Mouse (Mus musculus): ENCODE data around the gene Lamtor2.
A peak's percentile ranks its signal among the peaks of the same experiment; 100 is the strongest.

The Lamtor2 gene

DNA sequence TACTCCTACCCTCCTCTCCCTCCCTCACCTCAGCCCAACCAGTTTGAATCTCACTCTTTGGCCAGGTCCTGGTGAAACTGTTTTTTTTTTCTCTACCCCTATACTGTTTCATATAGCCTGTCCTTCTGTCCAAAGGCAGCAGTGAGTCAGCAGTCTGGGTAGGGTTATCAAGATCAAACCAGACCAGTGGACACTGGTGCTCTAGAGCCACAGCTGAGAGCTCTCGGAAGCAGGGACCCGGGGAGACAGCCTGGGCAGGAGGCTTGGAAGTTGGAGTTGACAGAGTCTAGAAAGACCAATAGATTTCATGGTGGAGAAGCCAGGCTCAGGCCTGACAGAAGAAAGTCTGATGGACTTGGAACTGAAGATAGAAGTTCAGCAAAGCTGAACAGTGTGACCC lies 15.7 kb upstream of the Lamtor2 start:
- no peak for DNase-seq (ENCODE audit: low spot score in 2 of 2)

DNA sequence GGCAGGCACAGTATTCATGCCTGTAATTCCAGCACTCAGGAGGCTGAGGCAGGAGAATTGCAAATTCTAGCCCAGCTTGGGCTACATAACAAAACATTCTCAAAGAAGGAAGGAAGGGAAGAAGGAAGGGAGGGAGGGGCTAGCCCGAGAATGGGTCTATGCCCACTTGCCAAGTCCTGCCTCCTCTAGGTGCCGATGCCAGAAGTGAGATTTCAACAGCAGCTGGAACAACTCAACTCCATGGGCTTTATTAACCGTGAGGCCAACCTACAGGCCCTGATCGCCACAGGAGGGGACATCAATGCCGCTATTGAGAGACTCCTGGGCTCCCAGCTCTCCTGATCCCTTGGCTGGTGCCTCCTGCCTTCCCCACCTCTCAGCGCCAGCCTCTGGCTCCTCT lies 15.0 kb upstream of the Lamtor2 start:
- DNase-seq (ENCODE audit: low spot score in 2 of 2): no peak

DNA sequence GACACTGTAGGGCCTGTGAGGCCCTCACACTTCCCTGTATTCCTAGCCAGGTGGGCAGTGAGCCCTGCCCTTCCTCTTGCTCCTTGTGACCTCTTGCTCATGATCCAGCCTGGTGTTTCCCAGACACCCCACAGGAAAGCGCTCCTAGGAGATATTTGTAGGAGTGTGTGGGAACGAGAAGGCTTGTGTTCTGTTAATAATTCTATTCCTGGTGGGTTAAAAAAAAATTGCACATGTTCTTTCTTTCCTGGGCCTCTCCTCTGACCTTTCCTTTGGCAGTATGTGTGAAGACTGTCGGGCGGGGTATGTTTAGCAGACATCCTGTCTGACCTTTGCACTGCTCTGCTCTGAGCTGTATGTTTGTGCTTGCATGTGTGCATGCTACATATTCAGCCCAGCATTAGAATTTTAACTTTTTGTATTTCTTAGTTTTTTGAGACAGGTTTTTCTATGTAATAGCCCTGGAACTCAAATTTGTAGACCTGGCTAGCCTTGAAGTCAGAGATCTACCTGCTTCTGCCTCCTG lies 13.7 kb upstream of the Lamtor2 start:
- DNase-seq (ENCODE audit: low spot score in 2 of 2): no peak

DNA sequence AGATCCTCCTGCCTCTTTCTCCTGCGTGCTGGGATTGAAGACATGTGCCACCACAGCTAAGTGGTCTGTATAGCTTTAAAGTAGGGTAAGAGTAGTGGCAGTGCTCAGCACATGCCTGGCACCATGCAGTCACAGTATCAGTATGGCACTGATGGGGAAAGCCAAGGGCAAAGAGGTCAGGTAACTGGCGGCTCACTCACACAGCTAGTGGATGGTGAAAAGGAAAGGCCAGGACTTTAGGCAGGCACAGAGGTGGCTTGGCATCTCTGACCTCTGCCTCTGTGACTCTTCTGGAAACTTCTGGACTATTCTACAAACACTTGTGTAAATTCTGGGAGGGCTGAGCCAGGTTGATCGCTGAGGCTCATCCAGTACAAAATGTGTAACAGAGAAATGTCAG lies 13.2 kb upstream of the Lamtor2 start:
- DNase-seq (ENCODE audit: low spot score in 2 of 2): no peak

DNA sequence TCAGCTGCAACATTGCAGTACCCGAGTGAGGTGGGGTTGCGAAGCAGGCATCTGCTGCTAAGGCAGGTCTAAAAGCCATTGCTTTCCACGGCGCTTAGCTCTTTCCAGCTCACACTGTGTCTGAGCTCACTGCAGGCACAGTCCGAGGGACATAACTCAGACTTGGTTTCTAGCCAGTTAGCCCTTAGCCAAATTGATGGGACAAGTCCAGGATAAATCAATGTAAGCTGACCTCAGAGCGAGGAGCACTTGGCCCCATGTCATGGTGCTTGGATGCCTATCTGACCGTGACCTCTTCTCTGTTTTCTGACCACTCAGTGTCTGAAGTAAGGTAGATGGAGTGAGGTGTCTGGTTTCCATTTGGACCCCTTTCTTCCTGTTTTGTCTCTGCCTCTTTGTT lies 11.1 kb upstream of the Lamtor2 start:
- DNase-seq (ENCODE audit: low spot score in 2 of 2): no peak

DNA sequence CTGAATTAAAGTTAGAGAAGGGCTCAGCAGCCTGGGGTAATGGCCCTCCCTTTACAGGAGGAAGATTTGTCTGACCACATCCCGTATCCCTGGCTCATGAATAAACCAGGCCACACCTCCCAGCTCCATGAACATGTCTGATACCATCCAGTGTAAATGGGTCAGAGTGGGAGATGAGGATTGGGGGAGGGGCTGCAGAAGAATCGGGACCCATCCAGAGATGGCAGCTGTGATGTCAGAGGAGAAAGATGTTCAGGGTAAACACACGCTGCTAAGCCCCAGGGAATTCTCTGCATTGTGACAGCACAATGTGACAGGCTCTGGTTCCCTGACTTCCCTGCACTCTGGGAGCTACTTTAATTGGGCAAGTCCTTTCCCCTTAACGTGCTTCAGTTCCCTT lies 10.6 kb upstream of the Lamtor2 start:
- no peak for DNase-seq (ENCODE audit: low spot score in 2 of 2)

DNA sequence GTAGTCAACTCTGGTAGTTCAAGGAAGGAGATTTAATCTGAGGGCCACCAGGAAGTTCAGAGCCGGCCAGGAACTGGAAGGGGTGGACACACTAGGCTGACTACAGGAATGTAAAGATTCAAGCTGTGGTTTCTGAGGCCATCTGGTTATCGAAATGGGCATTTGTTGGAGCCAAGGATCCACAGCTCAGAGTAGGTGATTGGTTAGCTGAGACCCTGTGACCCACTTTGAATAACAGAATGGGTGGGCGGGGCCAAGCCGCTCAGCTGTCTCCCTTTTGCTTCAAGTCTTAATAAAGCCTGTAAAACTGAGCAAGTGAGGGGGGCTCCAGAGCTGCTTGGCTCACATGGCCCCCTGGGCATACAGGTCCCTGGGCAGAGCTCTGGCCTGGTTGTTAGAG lies 9.1 kb upstream of the Lamtor2 start:
- no peak for DNase-seq (ENCODE audit: low spot score in 2 of 2)

DNA sequence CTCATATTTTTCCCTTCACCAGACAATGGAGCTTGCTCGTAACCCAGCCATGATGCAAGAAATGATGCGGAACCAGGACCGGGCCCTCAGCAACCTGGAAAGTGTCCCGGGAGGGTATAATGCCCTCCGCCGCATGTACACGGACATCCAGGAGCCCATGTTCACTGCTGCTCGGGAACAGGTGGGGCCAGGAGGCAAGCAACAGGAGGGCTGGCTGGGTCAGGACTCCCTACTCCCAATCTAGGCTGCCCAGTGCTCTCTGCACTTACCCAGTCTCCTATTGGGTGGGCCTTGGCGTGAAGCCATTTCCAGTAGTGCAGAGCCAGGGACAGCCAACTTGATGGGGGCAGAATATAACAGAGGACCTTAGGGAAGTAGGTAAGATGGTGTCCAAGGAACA lies 6.7 kb upstream of the Lamtor2 start:
- DNase-seq (ENCODE audit: low spot score in 2 of 2): no peak

DNA sequence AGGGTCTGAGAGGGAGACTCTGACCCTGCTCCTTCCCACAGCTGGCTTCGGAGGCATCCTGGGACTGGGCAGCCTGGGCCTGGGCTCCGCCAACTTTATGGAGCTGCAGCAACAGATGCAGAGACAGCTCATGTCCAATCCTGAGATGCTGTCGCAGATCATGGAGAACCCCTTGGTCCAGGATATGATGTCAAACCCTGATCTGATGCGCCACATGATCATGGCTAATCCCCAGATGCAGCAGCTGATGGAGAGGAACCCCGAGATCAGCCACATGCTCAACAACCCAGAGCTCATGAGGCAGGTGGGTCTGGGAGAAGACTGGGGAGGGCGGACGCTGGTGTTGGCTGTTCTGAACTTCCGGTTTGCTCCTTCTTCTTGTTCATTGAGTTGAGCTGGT lies 3.7 kb upstream of the Lamtor2 start:
- DNase-seq (ENCODE audit: low spot score in 2 of 2): no peak

DNA sequence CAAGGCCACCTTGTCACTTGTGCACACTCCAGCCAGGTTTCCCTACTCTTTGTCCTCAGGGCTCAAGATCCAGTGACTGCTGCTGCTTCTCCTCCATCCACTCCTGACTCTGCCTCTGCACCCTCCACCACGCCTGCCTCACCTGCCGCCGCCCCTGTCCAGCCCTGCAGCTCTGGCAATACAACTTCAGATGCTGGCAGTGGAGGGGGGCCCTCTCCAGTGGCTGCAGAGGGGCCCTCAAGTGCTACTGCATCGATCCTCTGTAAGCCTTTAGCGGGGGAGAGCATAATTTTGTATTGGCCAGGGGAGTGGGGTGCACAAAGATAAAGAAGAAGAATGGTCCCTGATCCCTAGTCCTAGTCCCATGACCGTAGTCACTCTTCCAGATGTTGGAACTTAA lies 2.9 kb upstream of the Lamtor2 start:
- DNase-seq (ENCODE audit: low spot score in 2 of 2): no peak

DNA sequence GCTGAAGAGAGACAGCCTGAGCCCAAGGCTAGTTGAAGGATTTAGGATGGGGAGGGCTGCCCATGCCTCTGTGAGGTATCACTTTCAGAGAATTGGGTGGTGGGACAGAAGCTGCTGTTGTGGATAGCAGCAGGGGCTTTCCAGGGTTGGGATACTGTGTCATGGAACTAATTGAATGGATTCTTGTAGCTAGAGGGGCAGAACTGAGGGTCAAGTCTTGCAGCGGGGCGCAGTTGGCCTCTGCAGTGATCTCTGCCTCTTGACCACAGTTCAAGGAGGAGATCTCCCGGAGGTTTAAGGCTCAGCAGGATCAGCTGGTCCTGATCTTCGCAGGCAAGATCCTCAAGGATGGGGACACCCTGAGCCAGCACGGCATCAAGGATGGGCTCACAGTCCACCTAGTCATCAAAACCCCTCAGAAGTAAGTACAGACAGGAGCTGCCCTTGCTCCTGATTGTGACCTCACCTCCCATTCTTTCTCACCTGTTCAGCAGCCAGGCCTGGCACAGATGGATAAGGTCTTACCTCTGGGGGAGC lies 2.3 kb upstream of the Lamtor2 start:
- DNase-seq (ENCODE audit: low spot score in 2 of 2): no peak

DNA sequence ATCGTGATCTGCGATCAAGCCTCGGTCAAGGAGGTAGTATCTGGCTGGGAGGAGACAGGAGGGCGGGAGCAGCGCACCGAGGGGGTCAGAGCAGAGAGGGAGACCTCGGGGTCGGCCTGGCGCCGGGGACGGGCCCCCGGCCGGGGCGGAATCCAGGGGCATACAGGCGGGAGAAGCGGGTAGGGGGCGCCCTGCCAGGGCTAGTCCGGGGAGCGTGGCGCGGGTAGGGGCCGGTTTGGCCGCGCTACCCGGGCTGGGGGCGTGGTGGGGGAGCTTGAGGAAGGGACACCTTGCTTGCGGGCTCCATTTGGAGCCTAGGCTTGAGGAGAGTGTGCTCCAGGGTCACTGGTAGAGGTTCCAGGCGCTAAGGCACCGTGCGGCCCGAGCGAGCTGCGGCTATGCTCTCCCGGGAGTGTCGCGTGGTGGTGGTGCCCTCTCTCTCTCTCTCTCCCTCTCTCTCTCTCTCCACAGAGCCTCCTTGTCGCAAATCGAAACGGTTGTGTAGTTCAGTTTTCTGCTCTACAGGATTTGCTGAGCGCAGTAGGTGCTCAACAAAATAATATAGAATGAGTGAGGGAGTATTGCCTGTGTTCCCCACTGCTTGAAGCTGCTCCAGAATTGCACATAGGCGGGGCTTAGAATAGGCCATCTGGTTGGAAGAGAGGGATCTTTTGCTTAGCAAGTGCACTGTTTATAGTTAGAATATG lies 1.2 kb upstream of the Lamtor2 start:
- DNase-seq (ENCODE audit: low spot score in 2 of 2): no peak

DNA sequence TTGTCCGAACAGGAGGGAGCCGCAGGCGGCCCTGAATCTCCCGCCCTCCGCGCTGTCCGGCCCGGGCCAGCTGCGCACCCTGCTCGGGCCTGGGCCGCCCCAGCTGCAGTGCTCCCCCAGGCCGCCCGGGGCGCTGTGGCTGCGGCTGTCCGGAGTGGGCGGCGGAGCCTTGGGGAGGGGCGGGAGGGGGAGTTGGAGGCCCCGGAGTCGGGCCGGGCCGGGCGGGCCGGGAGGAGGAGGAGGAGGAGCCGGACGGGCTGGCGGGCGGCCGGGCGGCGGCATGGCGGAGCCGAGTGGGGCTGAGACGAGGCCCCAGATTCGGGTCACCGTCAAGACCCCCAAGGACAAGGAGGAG lies 628 bp upstream of the Lamtor2 start, which contains the start of gene Ubqln4:
TSS of gene Ubqln4 (plus strand) at position 234 of the 355 bp plus-strand sequence.
- peak; percentile 77 to 89 for DNase-seq (ENCODE audit: low spot score in 2 of 2)

DNA sequence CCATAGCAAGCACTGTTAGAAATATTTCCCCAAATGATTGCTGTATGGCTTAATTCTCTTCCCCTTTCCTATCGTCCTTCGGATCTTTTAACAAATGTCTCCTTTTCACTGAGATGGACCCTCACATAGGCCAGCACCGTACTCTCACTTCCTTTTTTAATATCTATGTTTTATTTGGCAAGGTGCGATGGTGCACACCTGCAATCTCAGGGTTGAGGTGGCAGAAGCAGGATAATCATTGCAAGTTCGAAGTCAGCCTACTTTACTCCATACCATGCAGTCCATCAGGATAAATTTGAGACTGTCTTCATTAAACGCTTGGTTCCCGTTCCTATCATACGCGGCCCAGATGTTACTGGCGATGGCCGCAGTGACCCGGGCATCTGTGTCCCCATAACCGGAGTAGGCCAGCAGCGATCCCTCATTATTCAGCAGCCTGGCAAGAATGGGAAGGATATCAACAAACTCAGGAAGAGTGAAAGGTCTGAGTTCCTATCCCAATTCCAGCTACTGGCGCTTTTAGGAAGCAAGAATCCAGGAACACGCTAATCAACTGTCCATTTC lies 710 bp downstream of the Lamtor2 start:
- DNase-seq (ENCODE audit: low spot score in 2 of 2): no peak

DNA sequence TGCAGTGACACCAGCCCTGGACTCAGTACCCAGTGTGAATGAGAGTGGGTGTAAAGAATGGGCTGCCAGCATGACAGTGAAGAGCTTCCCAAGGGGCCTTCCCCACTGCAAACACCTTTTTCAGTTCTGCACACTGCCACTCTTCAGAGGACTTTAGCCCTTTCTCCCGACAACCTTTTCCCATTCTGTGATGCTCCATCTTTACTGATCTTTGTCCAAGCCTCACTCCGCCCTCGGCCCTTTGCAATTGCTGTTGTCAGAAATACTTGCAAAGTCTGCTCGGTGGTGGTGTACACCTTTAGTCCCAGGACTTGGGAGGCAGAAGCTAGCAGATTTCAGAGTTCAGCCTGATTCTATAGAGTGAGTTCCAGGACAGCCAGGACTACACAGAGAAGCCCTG lies 1.3 kb downstream of the Lamtor2 start:
- no peak for DNase-seq (ENCODE audit: low spot score in 2 of 2)

DNA sequence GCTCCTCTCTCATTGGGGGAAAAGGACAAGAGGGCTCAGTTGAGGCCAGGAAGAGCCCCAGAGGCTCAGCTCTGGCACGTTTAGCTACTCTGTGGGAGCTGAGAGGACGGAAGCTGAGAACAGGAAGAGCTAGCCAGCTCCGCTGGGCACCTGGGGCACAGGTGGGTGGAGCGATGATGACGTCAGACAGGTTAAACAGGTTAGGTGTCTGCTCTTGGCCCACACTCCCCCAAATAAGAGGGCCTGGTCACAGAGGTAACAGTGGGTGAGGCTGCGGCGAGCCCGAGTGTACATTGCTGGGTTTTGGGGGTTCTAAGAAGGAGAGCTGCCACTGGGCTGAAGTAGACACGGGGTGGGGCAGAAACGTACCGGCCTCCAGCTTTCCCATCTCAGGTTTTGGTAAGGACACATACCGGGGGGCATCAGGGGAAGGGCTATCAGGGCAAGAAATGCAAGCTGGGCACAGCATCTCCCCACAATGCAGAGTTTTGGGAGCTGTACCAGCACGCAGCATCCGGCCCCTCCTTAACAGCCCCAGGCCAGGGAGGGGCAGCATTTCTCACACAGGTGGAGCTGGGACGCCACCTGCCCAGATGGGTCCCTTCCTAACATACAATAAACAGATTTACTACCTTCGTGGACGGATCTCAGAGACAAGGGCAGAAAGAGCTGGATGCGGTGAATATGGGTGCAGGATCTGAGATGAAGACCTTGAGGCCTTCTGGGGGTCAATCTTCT lies 4.5 kb downstream of the Lamtor2 start, which contains the start of gene Rab25:
TSS of gene Rab25 (minus strand) at position 121 of the 738 bp plus-strand sequence.
- no peak for DNase-seq (ENCODE audit: low spot score in 2 of 2)

DNA sequence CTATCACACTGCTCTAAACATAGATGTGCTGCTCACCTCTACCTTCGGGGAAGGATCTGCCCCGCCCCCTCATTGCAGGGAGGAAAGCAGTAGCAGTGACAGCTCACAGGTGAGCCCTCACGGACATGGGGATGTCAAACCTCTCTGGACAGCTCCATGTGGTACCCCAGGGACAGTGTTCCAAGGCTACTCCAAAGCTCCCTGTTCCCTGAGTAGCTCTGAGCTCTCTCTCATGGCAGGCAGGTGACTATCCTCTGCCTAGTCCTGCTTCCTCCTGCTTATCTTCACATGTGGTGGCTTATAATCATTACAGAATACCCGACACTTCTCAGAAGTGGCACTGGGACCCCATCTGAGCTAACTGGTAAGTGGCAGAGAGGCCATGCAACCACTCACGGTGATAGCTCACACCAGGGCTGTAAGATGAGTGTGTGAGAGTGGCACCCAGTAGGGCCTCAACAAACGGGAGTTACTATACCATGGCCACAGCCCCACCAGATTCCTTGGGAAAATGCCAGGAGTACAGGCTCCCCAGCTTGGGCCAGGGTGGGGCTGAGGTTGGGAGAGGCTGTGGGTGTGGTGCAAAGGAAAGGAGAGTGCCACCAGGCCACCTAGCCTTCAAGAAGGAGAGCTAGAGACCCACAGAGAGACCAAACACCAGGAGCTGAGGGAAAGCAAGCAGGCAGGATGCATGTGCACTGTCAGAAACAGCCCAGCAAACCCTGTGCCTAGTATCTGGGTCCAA lies 6.0 kb downstream of the Lamtor2 start:
- DNase-seq (ENCODE audit: low spot score in 2 of 2): no peak

DNA sequence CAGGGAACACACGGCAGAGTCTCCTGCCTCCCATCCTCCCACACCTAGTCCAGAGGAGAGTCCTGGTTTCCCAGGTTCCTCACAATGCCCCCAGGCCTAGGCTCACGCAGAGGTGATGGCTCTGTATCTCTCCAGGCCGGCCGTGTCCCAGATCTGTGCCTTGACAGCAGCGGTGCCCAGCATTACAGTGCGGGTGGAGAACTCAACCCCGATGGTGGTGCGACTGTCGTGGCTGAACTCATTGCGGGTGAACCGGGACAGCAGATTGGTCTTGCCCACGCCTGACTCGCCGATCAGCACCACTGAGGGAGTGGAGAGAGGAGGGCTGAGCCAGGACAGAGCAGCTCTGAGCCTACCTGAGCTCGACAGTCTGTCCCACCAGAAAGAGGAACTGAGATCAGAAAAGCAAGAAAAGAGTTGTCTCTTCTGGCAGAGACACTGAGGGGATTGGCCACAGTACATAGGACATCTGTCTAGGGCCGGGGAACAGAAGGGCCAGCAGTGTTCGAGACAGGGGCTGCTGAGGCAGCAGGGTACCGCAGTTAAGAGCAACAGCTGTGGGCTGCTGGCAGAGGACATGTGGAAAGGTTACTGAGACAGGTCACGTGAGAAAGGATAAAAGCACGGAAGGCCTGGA lies 7.8 kb downstream of the Lamtor2 start:
- no peak for DNase-seq (ENCODE audit: low spot score in 2 of 2)

DNA sequence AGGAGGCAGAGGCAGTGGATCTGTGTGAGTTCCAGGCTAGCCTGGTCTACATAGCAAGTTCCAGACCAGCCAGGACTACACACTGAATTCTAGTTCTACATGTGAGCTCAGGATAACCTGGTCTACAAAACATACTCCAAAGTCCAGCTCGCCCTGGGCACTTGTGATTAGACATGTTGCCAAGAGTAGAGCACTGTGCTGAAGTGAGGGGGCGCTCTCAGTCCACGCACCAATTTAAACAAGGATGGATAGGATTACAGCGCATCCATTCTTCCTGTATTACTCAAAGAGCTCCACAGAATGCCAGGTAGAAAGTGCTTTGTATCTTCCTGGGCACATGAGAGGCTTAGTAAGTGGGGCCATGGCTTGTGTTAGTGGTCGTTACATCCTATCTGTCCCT lies 8.4 kb downstream of the Lamtor2 start:
- DNase-seq (ENCODE audit: low spot score in 2 of 2): no peak

DNA sequence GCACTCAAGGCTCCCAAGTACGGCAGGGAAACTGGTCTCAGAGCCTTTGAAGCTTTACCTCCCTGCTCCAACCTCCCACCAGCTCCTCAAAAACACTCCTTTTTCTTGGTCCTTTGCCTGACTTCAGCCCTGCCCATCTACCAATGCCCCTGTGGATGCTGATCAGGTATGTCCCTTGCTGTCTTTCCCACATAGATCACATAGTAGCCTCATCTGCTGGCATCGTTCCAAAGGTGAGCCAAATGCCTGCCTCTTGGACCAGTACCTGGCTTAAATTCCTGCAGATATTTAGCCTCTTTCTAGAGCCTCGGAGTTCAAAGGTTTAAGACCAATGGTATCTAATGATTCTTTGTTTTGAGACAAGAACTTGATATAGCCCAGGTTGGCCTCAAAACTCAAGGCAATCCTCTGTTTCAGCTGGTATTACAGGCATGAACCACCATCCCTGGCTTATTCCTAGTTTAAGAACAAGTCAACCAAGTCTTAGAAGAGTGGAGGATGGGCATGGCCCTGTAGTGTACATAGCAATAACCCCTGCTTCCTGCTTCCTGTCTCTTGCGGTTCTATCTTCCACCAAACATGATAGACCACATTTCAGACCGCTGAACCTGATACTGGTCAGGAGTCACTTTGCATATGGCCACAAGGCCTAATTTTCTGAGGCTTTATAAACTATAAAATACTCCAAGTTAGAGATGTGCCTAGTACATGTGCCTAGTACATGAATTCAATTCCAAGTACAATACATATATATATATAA lies 9.0 kb downstream of the Lamtor2 start:
- no peak for DNase-seq (ENCODE audit: low spot score in 2 of 2)

DNA sequence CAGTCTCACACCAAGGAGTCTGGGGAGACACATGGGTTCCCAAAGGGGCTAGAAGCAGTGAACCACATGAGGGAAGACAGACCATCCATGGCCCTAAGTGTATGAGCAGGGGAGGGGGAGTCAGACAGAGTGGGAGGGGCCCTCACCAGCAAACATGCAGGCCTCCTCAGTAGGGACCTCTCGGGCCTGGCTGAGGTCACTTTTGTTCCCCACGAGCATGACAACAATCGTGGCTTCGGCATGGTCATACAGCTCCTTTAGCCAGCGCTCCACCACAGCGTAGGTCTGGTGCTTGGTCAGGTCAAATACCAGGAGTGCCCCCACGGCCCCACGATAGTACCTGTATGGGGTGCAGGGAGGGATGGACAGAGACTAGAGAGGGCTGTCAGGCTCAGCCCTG lies 9.7 kb downstream of the Lamtor2 start:
- no peak for DNase-seq (ENCODE audit: low spot score in 2 of 2)
